Mouse (Mus musculus): ENCODE results near the gene Coa4. TPM values are rescaled to one million over a fixed set of nuclear protein-coding genes. Genes with fewer than 3 reads are reported as not detected.

Gene Coa4
- 20.9 and 24.6 TPM in 2 replicates for polyA plus RNA-seq (2015; fragmentation: Nextera tagmentation; extraction: Ambion mirVana)

DNA sequence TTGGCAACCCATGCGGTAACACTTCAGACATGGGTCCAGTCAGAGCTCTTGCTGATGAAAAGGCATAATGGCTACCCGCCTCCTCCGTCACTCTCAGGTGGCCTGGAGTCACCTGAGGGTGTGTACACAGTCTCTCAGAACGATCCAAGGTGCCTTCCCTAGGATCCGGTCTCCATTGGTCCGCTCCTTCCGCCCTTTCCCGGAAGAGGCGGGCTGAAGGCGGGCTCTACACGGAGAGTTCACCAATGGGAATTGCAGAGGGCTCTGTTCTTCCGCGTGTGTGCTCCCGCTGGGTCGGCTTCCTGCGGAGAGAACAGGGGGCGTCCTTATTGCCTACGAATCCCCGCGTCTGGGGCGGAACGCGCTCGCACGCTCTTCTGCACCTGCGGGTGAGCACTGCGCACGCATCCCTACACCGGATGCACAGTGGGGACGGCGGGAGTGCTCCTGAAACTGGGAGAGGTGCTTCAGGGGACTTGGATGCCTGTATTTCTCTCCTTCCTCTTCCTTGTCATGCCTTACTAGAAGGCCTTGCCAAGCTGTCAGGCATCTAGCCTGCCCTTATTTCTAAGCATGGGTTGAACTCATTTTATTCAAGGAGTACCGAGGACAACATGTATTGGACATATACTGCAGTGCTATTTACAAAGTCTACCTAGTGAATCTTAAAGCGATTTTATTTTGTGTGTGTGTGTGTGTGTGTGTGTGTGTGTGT, at the start of gene Coa4:
Gene Coa4, plus strand, starts transcription at position 268 of the 715 bp plus-strand sequence.
- Histone ChIP-seq H3K27ac (peak within 1 kb of the TSS; percentile 88), H3K4me3 (peak within 1 kb of the TSS; percentile 75), H3K9me3 (no peaks in the 10 kb centered on the region), H3K27me3 (no peaks in the 10 kb centered on the region), H3K4me2 (peak within 1 kb of the TSS; percentile 65), H3K36me3 (peaks cover 21% of the 10 kb centered on the region), H3K4me1 (0 out of 2 replicates have a peak, but pooled peaks cover 8% of the 10 kb centered on the region), H3K9ac (peak within 1 kb of the TSS; percentile 69)
- under 1% methylated on average over 33 of the region's 33 CpGs for WGBS
- peak; percentile 99 for ATAC-seq (ENCODE audit: insufficient number of reproducible peaks, low FRiP score, low TSS enrichment, low read depth)

DNA sequence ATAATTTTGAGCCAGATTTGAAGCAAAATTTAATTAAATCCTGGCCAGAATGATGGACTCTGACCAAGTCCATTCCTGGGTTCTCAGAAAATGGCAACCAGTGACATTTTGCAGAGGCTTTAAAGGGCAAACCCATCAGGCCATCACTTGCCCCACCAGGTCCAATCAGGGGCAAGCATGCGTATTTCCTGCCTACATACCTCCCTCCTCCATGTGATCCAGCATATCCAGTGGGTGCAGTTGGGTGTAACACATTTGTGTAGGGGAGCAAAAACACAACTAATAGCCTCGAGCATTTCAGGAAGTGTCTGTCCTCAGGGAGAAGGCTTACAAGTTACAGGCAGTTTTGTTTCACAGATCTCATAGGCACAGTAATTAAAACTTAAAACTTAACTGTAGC, 49.6 kb upstream of the Coa4 start:
- H3K9me3 ChIP-seq = no peaks in the 10 kb centered on the region
- no peaks in the 10 kb centered on the region for H3K36me3 ChIP-seq
- H3K4me3 ChIP-seq = no peak overlapping the region
- H3K4me1 ChIP-seq = 0 out of 2 replicates have a peak, but pooled peaks cover under 1% of the 10 kb centered on the region
- 53% methylated on average over 2 of the region's 2 CpGs for WGBS
- no peak overlapping the region for H3K9ac ChIP-seq
- no peak overlapping the region for H3K27ac ChIP-seq
- H3K4me2 ChIP-seq = no peak overlapping the region
- ATAC-seq (ENCODE audit: insufficient number of reproducible peaks, low FRiP score, low TSS enrichment, low read depth) = no peak
- no peaks in the 10 kb centered on the region for H3K27me3 ChIP-seq

DNA sequence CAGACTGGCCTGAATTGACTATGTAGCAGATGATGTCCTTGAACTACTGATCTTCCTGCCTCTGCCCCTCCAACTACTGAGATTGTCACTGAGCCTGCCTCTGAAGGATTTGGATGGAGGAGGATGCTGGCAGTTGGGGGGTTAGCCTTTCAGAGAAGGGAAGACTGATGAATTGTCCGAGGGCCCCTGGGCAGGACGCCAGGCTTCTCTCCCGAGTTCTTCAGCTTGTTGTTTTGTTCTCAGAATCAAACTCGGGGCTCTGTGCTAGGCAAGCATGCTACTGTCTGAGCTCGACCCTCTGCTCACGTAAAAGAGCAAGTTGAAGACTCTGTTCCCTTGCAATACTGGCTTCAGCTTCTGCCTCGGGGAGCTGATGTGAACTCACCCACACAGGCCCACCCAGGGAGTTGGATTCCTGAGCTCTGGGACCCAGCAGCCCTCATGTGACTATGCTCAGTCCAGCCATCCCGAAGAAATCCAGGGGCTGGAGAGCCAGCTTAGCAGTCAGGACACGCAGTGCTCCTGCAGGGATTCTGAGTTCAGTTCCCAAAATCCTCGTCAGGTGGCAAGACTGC, 48.3 kb upstream of the Coa4 start:
- 31% methylated on average over 10 of the region's 10 CpGs for WGBS
- Histone ChIP-seq H3K27me3 (no peaks in the 10 kb centered on the region), H3K9ac (no peak overlapping the region), H3K4me1 (peaks cover 13% of the 10 kb centered on the region), H3K4me2 (no peak overlapping the region), H3K4me3 (no peak overlapping the region), H3K36me3 (no peaks in the 10 kb centered on the region), H3K9me3 (no peaks in the 10 kb centered on the region), H3K27ac (no peak overlapping the region)
- ATAC-seq (ENCODE audit: insufficient number of reproducible peaks, low FRiP score, low TSS enrichment, low read depth) = no peak

DNA sequence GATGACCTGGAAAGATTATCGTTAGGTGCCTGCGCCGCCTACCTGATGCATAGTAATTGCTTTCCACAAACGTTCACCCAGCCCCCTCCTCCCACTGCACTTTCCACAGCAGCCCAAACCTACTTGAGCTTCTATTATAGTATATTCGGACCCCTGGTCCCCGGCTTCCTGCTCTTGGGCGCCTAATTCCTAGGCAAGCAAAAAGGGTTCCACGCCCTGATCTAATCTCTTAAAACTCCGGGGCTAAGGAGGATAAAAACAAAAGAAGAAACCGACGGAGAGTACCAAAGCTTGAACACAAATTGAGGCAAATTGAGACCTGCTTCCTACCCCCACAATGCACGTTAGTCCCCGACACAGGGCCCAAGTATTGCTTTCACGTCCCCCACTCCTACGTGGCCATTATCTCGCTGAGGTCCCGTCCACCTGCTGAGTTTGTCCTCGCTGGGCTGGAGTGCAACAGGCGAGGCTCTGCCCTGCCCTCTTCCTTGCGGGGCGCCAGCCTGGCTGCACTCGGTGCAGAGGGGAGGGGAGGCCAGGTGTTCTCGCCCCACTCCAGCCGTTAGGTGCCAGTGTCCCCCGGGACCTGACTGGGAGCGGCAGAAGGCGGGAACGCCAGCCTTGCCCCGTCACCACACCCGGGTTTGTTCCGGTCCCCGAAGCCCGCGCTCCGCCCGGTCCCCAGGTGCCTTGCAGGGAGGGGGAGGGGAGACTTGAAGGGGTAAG, 44.3 kb upstream of the Coa4 start:
- Histone ChIP-seq H3K27ac (peak overlapping the region; percentile 61; the same call in 1 of the 2 replicates), H3K9ac (peak overlapping the region; percentile 27; the same call in 1 of the 2 replicates), H3K9me3 (no peaks in the 10 kb centered on the region), H3K27me3 (no peaks in the 10 kb centered on the region), H3K4me3 (peak overlapping the region; percentile 49), H3K4me1 (peaks cover 41% of the 10 kb centered on the region), H3K4me2 (peak overlapping the region; percentile 86), H3K36me3 (peaks cover 4% of the 10 kb centered on the region)
- no peak for ATAC-seq (ENCODE audit: insufficient number of reproducible peaks, low FRiP score, low TSS enrichment, low read depth)
- 3% methylated on average over 35 of the region's 36 CpGs for WGBS

DNA sequence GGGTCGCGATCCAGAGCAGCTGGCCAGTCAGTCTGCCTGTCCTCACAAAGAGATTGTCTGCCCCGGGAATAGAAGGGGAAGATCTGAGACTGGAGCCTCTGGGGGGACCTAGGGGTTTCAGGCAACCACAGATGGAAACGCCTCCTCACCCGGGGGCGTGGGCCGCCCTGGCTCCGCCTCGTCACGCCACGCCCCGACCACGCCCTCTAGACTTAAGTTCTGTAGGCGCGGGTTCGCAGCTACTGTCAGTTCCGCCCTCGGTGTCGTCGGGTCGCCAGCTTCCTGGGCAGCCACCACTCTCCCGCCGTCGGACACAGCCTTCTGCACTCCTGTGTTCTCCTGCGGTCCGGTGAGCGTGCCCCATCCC, 43.8 kb upstream of the Coa4 start, which contains the start of gene Ucp2:
Gene Ucp2, plus strand, starts transcription at position 221 of the 367 bp plus-strand sequence.
- peak within 1 kb of the TSS; percentile 49 for H3K4me3 ChIP-seq
- H3K36me3 ChIP-seq = peaks cover 9% of the 10 kb centered on the region
- H3K4me2 ChIP-seq = peak within 1 kb of the TSS; percentile 86
- peak within 1 kb of the TSS; percentile 61; the same call in 1 of the 2 replicates for H3K27ac ChIP-seq
- no peaks in the 10 kb centered on the region for H3K9me3 ChIP-seq
- under 1% methylated on average over 27 of the region's 27 CpGs for WGBS
- peaks cover 41% of the 10 kb centered on the region for H3K4me1 ChIP-seq
- peak within 1 kb of the TSS; percentile 27; the same call in 1 of the 2 replicates for H3K9ac ChIP-seq
- ATAC-seq (ENCODE audit: insufficient number of reproducible peaks, low FRiP score, low TSS enrichment, low read depth) = no peak; the same call in 1 of the 2 replicates
- no peaks in the 10 kb centered on the region for H3K27me3 ChIP-seq

- ATAC-seq (ENCODE audit: insufficient number of reproducible peaks, low FRiP score, low TSS enrichment, low read depth) = no peak
- Histone ChIP-seq H3K4me1 (peaks cover 41% of the 10 kb centered on the region), H3K4me2 (peak overlapping the region; percentile 86), H3K9me3 (no peaks in the 10 kb centered on the region), H3K27ac (peak overlapping the region; percentile 61; the same call in 1 of the 2 replicates), H3K4me3 (peak overlapping the region; percentile 49), H3K27me3 (no peaks in the 10 kb centered on the region), H3K9ac (0 out of 2 replicates have a peak overlapping the region, but pooled peaks have one; percentile 15), H3K36me3 (peaks cover 16% of the 10 kb centered on the region)
- WGBS = 29% methylated on average over 19 of the region's 19 CpGs
Observed at GRCm38 (mm10) chr7:100493484-100494414, 43.1 kb upstream of the Coa4 start.

GRCm38 (mm10) chr7:100494415-100494831, 42.4 kb upstream of the Coa4 start:
- Histone ChIP-seq H3K4me3 (peak overlapping the region; percentile 49), H3K27ac (0 out of 2 replicates have a peak overlapping the region, but pooled peaks have one; percentile 30), H3K9me3 (no peaks in the 10 kb centered on the region), H3K36me3 (peaks cover 21% of the 10 kb centered on the region), H3K27me3 (no peaks in the 10 kb centered on the region), H3K9ac (0 out of 2 replicates have a peak overlapping the region, but pooled peaks have one; percentile 15), H3K4me1 (peaks cover 41% of the 10 kb centered on the region), H3K4me2 (peak overlapping the region; percentile 86)
- 80% methylated on average over 7 of the region's 7 CpGs for whole genome bisulfite sequencing
- no peak for ATAC-seq (ENCODE audit: insufficient number of reproducible peaks, low FRiP score, low TSS enrichment, low read depth)

- no peak for ATAC-seq (ENCODE audit: insufficient number of reproducible peaks, low FRiP score, low TSS enrichment, low read depth)
- Histone ChIP-seq H3K4me2 (peak overlapping the region; percentile 86), H3K4me1 (peaks cover 41% of the 10 kb centered on the region), H3K36me3 (peaks cover 24% of the 10 kb centered on the region), H3K9me3 (no peaks in the 10 kb centered on the region), H3K27ac (peak overlapping the region; percentile 61), H3K4me3 (peak overlapping the region; percentile 49), H3K27me3 (no peaks in the 10 kb centered on the region), H3K9ac (no peak overlapping the region)
- 20% methylated on average over 8 of the region's 8 CpGs for WGBS
Observed at GRCm38 (mm10) chr7:100495042-100495441, 41.8 kb upstream of the Coa4 start.

- peak overlapping the region; percentile 86 for H3K4me2 ChIP-seq
- no peaks in the 10 kb centered on the region for H3K9me3 ChIP-seq
- peaks cover 45% of the 10 kb centered on the region for H3K4me1 ChIP-seq
- H3K4me3 ChIP-seq = peak overlapping the region; percentile 49
- no peak for ATAC-seq (ENCODE audit: insufficient number of reproducible peaks, low FRiP score, low TSS enrichment, low read depth)
- 28% methylated on average over 11 of the region's 11 CpGs for WGBS
- H3K27ac ChIP-seq = peak overlapping the region; percentile 61
- H3K27me3 ChIP-seq = no peaks in the 10 kb centered on the region
- no peak overlapping the region for H3K9ac ChIP-seq
- peaks cover 24% of the 10 kb centered on the region for H3K36me3 ChIP-seq
Observed at GRCm38 (mm10) chr7:100495581-100496251, 41.2 kb upstream of the Coa4 start.

DNA sequence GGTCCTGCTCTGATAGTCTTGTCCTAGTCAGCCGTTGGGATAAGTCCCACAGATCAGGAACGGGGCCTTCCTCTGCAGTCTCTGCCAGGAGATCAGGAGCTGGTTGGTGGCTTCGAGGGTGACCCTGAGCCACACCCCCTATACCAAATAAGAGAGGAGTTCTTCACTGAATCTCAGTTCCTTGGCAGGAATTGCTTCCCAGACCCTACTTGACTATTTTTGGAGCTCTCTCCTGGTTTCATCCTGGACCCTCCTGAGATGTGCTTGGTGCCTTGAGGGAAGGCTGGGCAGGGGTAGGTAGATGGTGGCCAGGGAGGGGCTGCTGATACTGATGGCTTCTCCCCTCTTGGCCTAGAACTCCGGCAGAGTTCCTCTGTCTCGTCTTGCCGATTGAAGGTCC, 40.5 kb upstream of the Coa4 start:
- Histone ChIP-seq H3K9me3 (no peaks in the 10 kb centered on the region), H3K4me3 (no peak overlapping the region), H3K4me2 (peak overlapping the region; percentile 86; the same call in 1 of the 2 replicates), H3K27me3 (no peaks in the 10 kb centered on the region), H3K4me1 (peaks cover 45% of the 10 kb centered on the region), H3K36me3 (peaks cover 24% of the 10 kb centered on the region), H3K27ac (0 out of 2 replicates have a peak overlapping the region, but pooled peaks have one; percentile 39), H3K9ac (no peak overlapping the region)
- WGBS = 63% methylated on average over 6 of the region's 6 CpGs
- ATAC-seq (ENCODE audit: insufficient number of reproducible peaks, low FRiP score, low TSS enrichment, low read depth) = no peak
